Mouse (Mus musculus): ENCODE measurements around the gene Lama5. TPM values are rescaled to one million over a fixed set of nuclear protein-coding genes. Genes with fewer than 3 reads are reported as not detected.

Lama5 gene
- polyA plus RNA-seq, 2 experiments: 31.2 to 47.3 TPM

GRCm38 (mm10) chr2:180218677-180219076 lies 7.0 kb downstream of the Lama5 start:
- Histone ChIP-seq H3K27ac (replicated peaks; ENCODE audit: low read depth, low read length) (no peak overlapping the region), H3K4me3 (replicated peaks; ENCODE audit: low read length) (no peak overlapping the region), H3K4me2 (replicated peaks; ENCODE audit: low read depth, low read length, severe bottlenecking) (no peak overlapping the region), H3K4me1 (ENCODE audit: control insufficient read depth, insufficient read depth, low read length) (no peaks in the 10 kb centered on the region), H3K9me3 (ENCODE audit: control insufficient read depth, low read length) (no peaks in the 10 kb centered on the region), H3K36me3 (ENCODE audit: control insufficient read depth, insufficient read depth, low read length) (no peaks in the 10 kb centered on the region), H3K27me3 (ENCODE audit: control insufficient read depth, insufficient read depth, low read length) (no peaks in the 10 kb centered on the region), H3K9ac (ENCODE audit: low read depth, low read length, severe bottlenecking) (no peak overlapping the region)
- 25% methylated on average over 5 of the region's 5 CpGs for WGBS
- ATAC-seq (ENCODE audit: low FRiP score, low read depth): no peak
- no peak for DNase-seq (ENCODE audit: low spot score)
- no peak for TF ChIP-seq POLR2A (IDR thresholded peaks at IDR 0.05; ENCODE audit: borderline replicate concordance, extremely low read depth, insufficient read depth, insufficient read length)

GRCm38 (mm10) chr2:180218241-180218640 lies 7.4 kb downstream of the Lama5 start:
- TF ChIP-seq POLR2A (IDR thresholded peaks at IDR 0.05; ENCODE audit: borderline replicate concordance, extremely low read depth, insufficient read depth, insufficient read length): no peak
- Histone ChIP-seq H3K27me3 (ENCODE audit: control insufficient read depth, insufficient read depth, low read length) (no peaks in the 10 kb centered on the region), H3K9ac (ENCODE audit: low read depth, low read length, severe bottlenecking) (no peak overlapping the region), H3K4me1 (ENCODE audit: control insufficient read depth, insufficient read depth, low read length) (no peaks in the 10 kb centered on the region), H3K27ac (replicated peaks; ENCODE audit: low read depth, low read length) (no peak overlapping the region), H3K4me3 (replicated peaks; ENCODE audit: low read length) (no peak overlapping the region), H3K4me2 (replicated peaks; ENCODE audit: low read depth, low read length, severe bottlenecking) (no peak overlapping the region), H3K9me3 (ENCODE audit: control insufficient read depth, low read length) (no peaks in the 10 kb centered on the region), H3K36me3 (ENCODE audit: control insufficient read depth, insufficient read depth, low read length) (no peaks in the 10 kb centered on the region)
- ATAC-seq (ENCODE audit: low FRiP score, low read depth) (no peak), DNase-seq (ENCODE audit: low spot score) (no peak)
- 82% methylated on average over 3 of the region's 3 CpGs for WGBS

- no peak overlapping the region for H3K4me3 ChIP-seq (replicated peaks; ENCODE audit: low read length)
- no peaks in the 10 kb centered on the region for H3K36me3 ChIP-seq (ENCODE audit: control insufficient read depth, insufficient read depth, low read length)
- ATAC-seq (ENCODE audit: low FRiP score, low read depth) (no peak), DNase-seq (ENCODE audit: low spot score) (no peak)
- H3K27me3 ChIP-seq (ENCODE audit: control insufficient read depth, insufficient read depth, low read length): no peaks in the 10 kb centered on the region
- WGBS: 89% methylated on average over 8 of the region's 8 CpGs
- H3K9me3 ChIP-seq (ENCODE audit: control insufficient read depth, low read length): no peaks in the 10 kb centered on the region
- H3K9ac ChIP-seq (ENCODE audit: low read depth, low read length, severe bottlenecking): no peak overlapping the region
- no peak for TF ChIP-seq POLR2A (IDR thresholded peaks at IDR 0.05; ENCODE audit: borderline replicate concordance, extremely low read depth, insufficient read depth, insufficient read length)
- no peak overlapping the region for H3K27ac ChIP-seq (replicated peaks; ENCODE audit: low read depth, low read length)
- no peak overlapping the region for H3K4me2 ChIP-seq (replicated peaks; ENCODE audit: low read depth, low read length, severe bottlenecking)
- H3K4me1 ChIP-seq (ENCODE audit: control insufficient read depth, insufficient read depth, low read length): no peaks in the 10 kb centered on the region
These were observed 8.1 kb downstream of the Lama5 start for GRCm38 (mm10) chr2:180217587-180217986.

GRCm38 (mm10) chr2:180216921-180217320 lies 8.7 kb downstream of the Lama5 start:
- H3K27ac ChIP-seq (replicated peaks; ENCODE audit: low read depth, low read length): no peak overlapping the region
- DNase-seq (ENCODE audit: low spot score): no peak
- no peak for ATAC-seq (ENCODE audit: low FRiP score, low read depth)

GRCm38 (mm10) chr2:180215951-180216350 lies 9.7 kb downstream of the Lama5 start:
- no peak overlapping the region for H3K27ac ChIP-seq (replicated peaks; ENCODE audit: low read depth, low read length)
- 52% methylated on average over 6 of the region's 6 CpGs for WGBS

More at GRCm38 (mm10) chr2:180216921-180217320, 8.7 kb downstream of the Lama5 start:
- H3K36me3 ChIP-seq (ENCODE audit: control insufficient read depth, insufficient read depth, low read length): no peaks in the 10 kb centered on the region
- no peak overlapping the region for H3K4me2 ChIP-seq (replicated peaks; ENCODE audit: low read depth, low read length, severe bottlenecking)
- H3K9me3 ChIP-seq (ENCODE audit: control insufficient read depth, low read length): no peaks in the 10 kb centered on the region
- H3K4me1 ChIP-seq (ENCODE audit: control insufficient read depth, insufficient read depth, low read length): no peaks in the 10 kb centered on the region
- no peak overlapping the region for H3K4me3 ChIP-seq (replicated peaks; ENCODE audit: low read length)
- H3K27me3 ChIP-seq (ENCODE audit: control insufficient read depth, insufficient read depth, low read length): no peaks in the 10 kb centered on the region
- 47% methylated on average over 5 of the region's 5 CpGs for WGBS
- H3K9ac ChIP-seq (ENCODE audit: low read depth, low read length, severe bottlenecking): no peak overlapping the region
- no peak for TF ChIP-seq POLR2A (IDR thresholded peaks at IDR 0.05; ENCODE audit: borderline replicate concordance, extremely low read depth, insufficient read depth, insufficient read length)

GRCm38 (mm10) chr2:180215011-180215461 lies 10.6 kb downstream of the Lama5 start:
- no peak overlapping the region for H3K9ac ChIP-seq (ENCODE audit: low read depth, low read length, severe bottlenecking)
- no peaks in the 10 kb centered on the region for H3K4me1 ChIP-seq (ENCODE audit: control insufficient read depth, insufficient read depth, low read length)
- no peak for TF ChIP-seq POLR2A (IDR thresholded peaks at IDR 0.05; ENCODE audit: borderline replicate concordance, extremely low read depth, insufficient read depth, insufficient read length)
- H3K27me3 ChIP-seq (ENCODE audit: control insufficient read depth, insufficient read depth, low read length): no peaks in the 10 kb centered on the region
- WGBS: 71% methylated on average over 8 of the region's 8 CpGs
- no peak overlapping the region for H3K4me2 ChIP-seq (replicated peaks; ENCODE audit: low read depth, low read length, severe bottlenecking)
- DNase-seq (ENCODE audit: low spot score) (no peak), ATAC-seq (ENCODE audit: low FRiP score, low read depth) (no peak)
- H3K4me3 ChIP-seq (replicated peaks; ENCODE audit: low read length): no peak overlapping the region
- H3K36me3 ChIP-seq (ENCODE audit: control insufficient read depth, insufficient read depth, low read length): no peaks in the 10 kb centered on the region
- H3K27ac ChIP-seq (replicated peaks; ENCODE audit: low read depth, low read length): no peak overlapping the region
- no peaks in the 10 kb centered on the region for H3K9me3 ChIP-seq (ENCODE audit: control insufficient read depth, low read length)

More at GRCm38 (mm10) chr2:180215951-180216350, 9.7 kb downstream of the Lama5 start:
- Histone ChIP-seq H3K9ac (ENCODE audit: low read depth, low read length, severe bottlenecking) (no peak overlapping the region), H3K36me3 (ENCODE audit: control insufficient read depth, insufficient read depth, low read length) (no peaks in the 10 kb centered on the region), H3K4me2 (replicated peaks; ENCODE audit: low read depth, low read length, severe bottlenecking) (no peak overlapping the region), H3K27me3 (ENCODE audit: control insufficient read depth, insufficient read depth, low read length) (no peaks in the 10 kb centered on the region), H3K9me3 (ENCODE audit: control insufficient read depth, low read length) (no peaks in the 10 kb centered on the region), H3K4me3 (replicated peaks; ENCODE audit: low read length) (no peak overlapping the region), H3K4me1 (ENCODE audit: control insufficient read depth, insufficient read depth, low read length) (no peaks in the 10 kb centered on the region)
- no peak for TF ChIP-seq POLR2A (IDR thresholded peaks at IDR 0.05; ENCODE audit: borderline replicate concordance, extremely low read depth, insufficient read depth, insufficient read length)
- DNase-seq (ENCODE audit: low spot score): no peak
- no peak for ATAC-seq (ENCODE audit: low FRiP score, low read depth)
